Mouse (Mus musculus): Measurements from ENCODE around the gene Zfp809.

Zfp809 gene

GRCm38 (mm10) chr9:22262611-22263010, 37.1 kb downstream of the Zfp809 start:
- no peak for DNase-seq

GRCm38 (mm10) chr9:22268886-22269285, 43.4 kb downstream of the Zfp809 start:
- no peak for DNase-seq

GRCm38 (mm10) chr9:22278733-22279132, 53.2 kb downstream of the Zfp809 start:
- no peak for DNase-seq
